Mouse (Mus musculus) c-Kit-positive CD71-positive TER-119-positive erythroid progenitor cells, embryonic 14.5 days (primary cell): Measurements from ENCODE around the gene Rpl36al.

Experiments used
- DNase-seq: peaks from one replicate; pipeline ENCODE4 v3.0.0-alpha.2; 2013; ENCODE audit warnings: low spot score

Rpl36al gene

DNA sequence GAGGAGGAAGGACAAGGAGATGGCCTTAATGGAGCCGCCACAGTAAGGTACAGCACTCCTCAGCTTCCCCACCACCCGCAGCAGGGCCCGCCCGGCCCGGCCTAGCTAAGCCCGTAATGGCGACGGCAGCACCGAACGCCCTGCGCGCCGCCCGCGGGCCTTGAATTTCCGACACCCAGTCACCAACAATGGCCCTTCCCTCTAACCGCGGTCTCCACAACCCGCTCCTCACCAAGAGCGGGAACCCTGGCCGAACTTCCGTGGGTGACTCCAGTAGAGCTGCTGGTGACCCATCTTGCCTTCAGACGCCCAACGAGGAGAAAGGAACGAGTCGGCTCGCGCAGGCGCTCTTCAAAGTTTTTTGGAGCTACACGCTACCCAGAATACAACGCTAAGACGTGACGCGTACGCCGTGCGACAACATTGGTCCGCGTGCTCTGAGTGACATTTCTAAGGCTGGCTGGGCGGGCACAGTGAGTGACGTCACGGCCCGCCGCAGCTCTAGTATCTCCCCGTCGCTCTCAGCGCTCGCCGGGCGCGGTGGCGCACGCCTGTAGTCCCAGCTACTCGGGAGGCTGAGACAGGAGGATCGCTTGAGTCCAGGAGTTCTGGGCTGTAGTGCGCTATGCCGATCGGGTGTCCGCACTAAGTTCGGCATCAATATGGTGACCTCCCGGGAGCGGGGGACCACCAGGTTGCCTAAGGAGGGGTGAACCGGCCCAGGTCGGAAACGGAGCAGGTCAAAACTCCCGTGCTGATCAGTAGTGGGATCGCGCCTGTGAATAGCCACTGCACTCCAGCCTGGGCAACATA is 24.9 kb downstream of the Rpl36al start, which contains the start of gene Rps29:
Rps29 (minus strand) TSS at position 422 of the 813 bp plus-strand sequence.
- peak; percentile 99 for DNase-seq

DNA sequence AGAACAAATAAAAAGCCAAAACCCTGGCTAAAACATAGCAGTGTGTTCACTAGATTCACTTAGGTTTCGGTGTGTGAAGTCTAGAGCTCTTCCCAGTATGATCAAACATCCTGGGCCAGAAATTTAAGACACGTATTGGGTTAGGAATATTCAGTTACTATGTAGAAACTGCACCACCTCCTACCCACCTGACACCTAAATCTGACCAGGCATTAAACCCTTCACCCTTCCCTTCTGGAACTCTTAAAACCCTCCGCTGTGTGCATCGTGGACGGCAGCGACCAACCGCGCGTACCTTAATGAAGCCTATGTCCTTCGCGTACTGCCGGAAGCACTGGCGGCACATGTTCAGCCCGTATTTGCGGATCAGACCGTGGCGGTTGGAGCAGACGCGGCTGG is 25.5 kb downstream of the Rpl36al start:
- DNase-seq, result peak; percentile 43

- DNase-seq, result peak; percentile 57
Measured at GRCm38 (mm10) chr12:69157107-69157506, 26.8 kb downstream of the Rpl36al start.

GRCm38 (mm10) chr12:69156436-69156835 is 27.4 kb downstream of the Rpl36al start:
- DNase-seq, result no peak

- DNase-seq, result no peak
Measured at GRCm38 (mm10) chr12:69155923-69156322, 28.0 kb downstream of the Rpl36al start.

DNA sequence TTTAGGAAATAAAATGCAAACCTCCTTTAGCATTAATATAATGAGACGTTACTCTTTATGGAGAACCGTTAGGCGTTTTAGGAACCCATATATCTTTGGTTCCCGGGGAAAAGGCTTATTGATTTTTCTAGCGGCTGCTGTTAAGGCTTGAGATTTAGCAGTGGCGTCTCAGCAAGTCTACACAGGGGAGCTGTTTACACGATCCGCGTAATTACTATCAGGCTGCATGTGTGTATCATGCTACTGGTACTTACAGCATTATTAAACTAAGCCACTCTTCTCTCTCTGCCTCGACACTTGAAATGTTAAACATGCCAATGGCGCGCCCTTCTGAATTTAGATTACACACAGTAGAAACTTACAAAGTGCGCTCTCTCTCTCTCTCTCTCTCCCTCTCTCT is 33.8 kb downstream of the Rpl36al start:
- DNase-seq, result no peak

- DNase-seq, result no peak
Measured at GRCm38 (mm10) chr12:69147166-69147735, 36.6 kb downstream of the Rpl36al start.

DNA sequence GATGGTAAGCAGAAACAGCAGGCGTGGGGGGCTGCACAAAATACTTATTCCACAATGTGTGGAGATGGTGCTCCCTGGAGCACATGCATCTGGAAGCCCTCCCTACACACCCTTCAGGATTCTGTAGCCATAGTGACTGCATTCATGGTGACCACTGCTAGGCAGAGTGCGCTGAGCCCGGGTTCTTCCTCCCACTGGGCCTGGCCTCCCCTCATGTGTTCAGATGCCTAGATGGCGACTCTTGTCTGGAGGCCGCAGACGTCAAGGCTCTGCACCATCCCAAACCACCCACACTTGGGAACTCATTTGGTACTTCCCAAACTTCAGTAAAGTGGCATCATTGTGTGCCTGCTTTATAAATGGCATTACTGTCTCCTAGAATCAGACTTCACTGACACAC is 40.4 kb downstream of the Rpl36al start:
- no peak for DNase-seq

DNA sequence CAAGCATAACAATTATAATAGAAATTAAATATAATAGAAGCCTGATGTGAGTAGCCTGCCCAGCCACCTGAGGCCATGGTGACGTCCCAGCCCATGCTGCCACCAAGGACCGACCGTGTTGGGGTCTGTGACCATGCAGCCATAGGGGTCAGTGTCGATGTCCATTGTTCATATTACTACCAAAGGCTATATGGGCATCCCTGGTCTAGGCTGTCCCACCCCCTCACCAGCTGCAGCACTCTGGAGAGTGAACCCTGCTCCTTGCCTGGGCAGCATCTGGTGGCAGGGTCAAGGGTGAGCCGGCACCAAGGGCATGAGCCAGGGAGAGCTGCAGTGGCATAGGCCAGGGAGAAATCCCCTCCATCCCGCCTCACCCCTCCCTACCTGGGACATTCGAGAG is 44.0 kb downstream of the Rpl36al start:
- no peak for DNase-seq

- no peak for DNase-seq
Measured at GRCm38 (mm10) chr12:69139201-69139600, 44.7 kb downstream of the Rpl36al start.
